Mouse (Mus musculus): ENCODE measurements around the gene Timm50. TPM values are rescaled to one million over a fixed set of nuclear protein-coding genes. Genes with fewer than 3 reads are reported as not detected.

The Timm50 gene
- total RNA-seq, 2 experiments from 2014 or later: 38.2 to 49.3 TPM

DNA sequence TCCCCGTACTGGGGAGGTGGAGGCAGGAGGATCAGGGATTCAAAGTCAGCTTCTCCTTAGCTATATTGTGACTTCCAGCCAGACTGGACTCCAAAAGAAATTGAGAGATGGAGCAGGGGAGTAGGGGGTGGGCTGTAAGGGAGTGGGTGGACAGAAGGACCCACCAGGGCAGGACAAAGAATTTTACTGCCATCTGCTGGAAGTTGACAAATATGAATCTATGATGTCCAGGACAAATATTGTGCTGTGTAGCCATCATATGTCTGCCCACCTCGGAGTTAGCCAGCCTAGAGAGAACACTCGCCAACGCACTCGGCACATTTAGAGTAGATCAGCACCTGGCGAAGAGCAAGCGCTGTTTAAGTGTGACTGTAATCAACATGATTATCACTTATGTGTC lies 36.7 kb upstream of the Timm50 start:
- intact Hi-C loops (cut with DNase I): loop anchor here (5.0 kb wide), 1 partner anchor 71 kb away; the partner anchor contains the start of gene Eid2b
- no peak overlapping the region for H3K4me3 ChIP-seq
- H3K27ac ChIP-seq: no peak overlapping the region
- peak; percentile 14; the same call in 1 of the 2 replicates for TF ChIP-seq CTCF (IDR thresholded peaks at IDR 0.05)
- DNase-seq: no peak

DNA sequence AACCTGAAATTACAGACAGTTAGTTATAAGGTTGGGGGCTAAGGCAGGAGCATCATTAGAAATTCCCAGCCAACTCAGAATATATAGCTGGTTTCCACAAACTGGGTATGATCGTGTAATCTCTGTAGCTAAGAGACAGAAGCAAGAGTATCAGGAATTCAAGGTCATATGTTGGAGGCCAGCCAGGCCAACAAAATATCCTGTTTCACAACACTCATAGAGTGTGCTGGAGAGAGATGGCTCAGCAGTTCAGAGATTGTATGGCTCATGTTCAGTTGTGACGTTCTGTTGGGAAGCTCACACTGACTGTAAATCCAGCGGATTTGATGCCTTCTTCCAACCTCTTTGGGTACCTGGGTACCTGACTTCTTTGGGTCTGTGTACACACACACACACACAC lies 35.9 kb upstream of the Timm50 start:
- 0 out of 2 replicates have a peak overlapping the region, but pooled peaks have one; percentile 35 for H3K27ac ChIP-seq
- DNase-seq: peak; percentile 63
- no peak overlapping the region for H3K4me3 ChIP-seq
- no peak for TF ChIP-seq CTCF (IDR thresholded peaks at IDR 0.05)
- intact Hi-C loops (cut with DNase I): loop anchor here (5.0 kb wide), 1 partner anchor 70 kb away; the partner anchor contains the start of gene Eid2b

DNA sequence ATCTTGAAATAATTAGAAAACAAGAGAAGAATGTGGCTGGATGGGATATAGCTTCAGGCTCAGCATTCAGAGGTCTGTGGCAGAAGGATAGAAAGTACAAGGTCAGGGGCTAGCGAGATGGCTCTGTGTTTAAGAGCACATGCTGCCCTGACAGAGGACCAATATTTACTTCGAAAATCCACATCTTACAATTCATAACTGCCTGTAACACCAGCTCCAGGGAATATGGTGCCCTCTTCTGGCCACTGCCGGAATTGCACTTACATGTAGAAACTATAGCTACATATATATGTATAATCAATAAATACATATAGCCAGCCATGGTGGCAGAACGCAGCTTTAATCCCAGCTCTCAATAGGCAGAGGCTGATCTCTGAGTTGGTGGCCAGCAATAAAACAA lies 32.8 kb upstream of the Timm50 start:
- intact Hi-C loops (cut with DNase I): loop anchor here (5.0 kb wide), 1 partner anchor 67 kb away; the partner anchor contains the start of gene Eid2b
- H3K4me3 ChIP-seq: no peak overlapping the region
- H3K27ac ChIP-seq: no peak overlapping the region
- TF ChIP-seq CTCF (IDR thresholded peaks at IDR 0.05): peak; percentile 76
- peak; percentile 55 for DNase-seq

DNA sequence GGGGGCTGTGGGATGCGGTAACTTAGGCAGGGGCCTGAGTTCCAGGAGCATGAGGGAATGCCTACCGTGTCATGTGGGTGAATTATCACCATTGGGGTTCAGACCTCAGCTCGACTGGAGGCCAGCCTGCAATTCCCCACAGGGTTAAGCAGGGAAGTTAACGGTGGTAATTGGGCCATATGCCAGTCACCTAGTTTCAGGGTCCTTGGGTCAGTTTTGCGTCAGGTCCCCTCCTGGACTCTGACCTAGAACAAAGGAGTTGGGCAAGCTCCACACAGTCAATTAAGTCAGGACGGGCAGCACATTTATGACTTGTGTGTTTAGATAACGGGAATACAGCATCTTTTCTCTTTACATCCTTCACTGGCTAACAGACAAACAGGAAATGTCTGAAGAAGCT lies 29.5 kb upstream of the Timm50 start:
- Histone ChIP-seq H3K27ac (no peak overlapping the region), H3K4me3 (no peak overlapping the region)
- intact Hi-C loops (cut with DNase I): no loop called here
- DNase-seq: no peak
- no peak for TF ChIP-seq CTCF (IDR thresholded peaks at IDR 0.05)

DNA sequence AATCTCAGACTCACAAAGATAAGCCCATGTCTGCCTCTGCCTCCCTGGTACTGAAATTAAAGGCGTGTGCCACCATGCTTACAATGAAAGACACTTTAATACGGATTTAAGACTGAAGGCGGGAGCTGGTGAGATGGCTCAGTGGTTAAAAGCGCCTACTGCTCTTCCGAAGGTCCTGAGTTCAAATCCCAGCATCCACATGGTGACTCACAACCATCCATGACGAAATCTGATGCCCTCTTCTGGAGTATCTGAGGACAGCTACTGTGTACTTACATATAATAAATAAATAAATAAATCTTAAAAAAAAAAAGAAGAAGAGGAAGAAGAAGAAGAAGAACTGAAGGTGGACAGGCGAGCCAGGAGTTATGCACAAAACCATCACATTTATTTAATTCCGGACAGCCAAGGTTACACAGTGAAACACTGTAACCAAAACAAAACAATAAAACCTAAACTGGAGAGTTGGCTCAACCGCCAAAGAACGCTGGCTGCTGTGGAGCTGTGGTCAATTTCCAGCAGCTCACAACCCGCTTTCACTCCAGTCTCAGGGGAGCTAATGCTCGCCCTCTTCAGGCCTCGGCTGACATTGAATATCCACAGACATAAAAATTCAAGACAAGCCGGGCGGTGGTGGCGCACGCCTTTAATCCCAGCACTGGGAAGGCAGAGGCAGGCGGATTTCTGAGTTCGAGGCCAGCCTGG lies 27.5 kb upstream of the Timm50 start:
- intact Hi-C loops (cut with DNase I): loop anchor here (5.0 kb wide), 1 partner anchor 162 kb away; the partner anchor contains the start of gene Dyrk1b
- TF ChIP-seq CTCF (IDR thresholded peaks at IDR 0.05): peak; percentile 52
- peak overlapping the region; percentile 77 for H3K4me3 ChIP-seq
- peak; percentile 78 for DNase-seq
- peak overlapping the region; percentile 96 for H3K27ac ChIP-seq

DNA sequence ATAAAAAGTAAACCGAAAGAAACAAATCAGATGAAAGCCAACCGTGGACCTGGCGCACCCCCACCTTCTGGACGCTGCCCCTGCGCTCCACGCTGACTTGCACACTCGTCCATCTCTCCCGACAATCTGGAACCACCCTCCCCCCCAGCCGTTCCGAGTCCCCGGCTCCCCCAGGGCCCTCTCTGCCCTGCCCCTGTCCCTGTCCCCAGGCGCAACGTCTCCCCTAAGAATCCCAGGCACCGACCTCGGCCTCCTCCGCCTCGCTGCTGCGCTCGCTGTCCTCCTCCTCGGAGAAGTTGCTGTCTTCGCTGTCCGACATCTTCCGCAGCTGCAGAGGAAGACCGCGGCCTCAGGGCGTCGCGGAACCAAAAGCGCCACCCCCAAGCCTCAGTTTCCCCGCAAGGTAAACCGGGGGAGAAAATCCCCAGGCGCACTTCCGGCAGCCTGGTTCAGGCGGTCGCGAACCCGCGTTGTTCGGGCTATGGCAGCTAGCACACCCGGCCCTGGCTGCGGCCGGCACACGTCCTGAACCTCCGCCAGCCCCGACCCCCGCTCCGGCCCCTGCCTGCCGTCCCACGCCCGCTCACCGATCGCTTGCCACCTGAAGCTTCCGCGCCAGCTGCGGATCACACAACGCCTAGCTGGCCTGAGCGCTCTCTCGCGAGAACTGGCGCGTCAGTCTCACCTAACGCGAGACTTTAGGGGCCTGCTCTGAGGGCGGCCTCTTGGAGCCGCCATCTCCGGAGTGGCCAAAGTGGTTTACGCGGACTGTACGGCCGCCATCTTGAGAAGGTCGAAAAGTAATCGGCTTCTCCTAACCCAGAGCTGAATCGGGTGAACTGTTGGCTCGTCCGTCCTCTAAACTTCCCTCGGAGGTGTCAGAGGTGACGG lies 26.5 kb upstream of the Timm50 start, which contains the start of gene Supt5:
Supt5 (minus strand) TSS at position 639 of the 891 bp plus-strand sequence.
- no peak for TF ChIP-seq CTCF (IDR thresholded peaks at IDR 0.05)
- peak within 1 kb of the TSS; percentile 96 for H3K27ac ChIP-seq
- H3K4me3 ChIP-seq: peak within 1 kb of the TSS; percentile 77
- intact Hi-C loops (cut with DNase I): loop anchor here (5.0 kb wide), 1 partner anchor 161 kb away; the partner anchor contains the start of gene Dyrk1b
- DNase-seq: peak; percentile 99

DNA sequence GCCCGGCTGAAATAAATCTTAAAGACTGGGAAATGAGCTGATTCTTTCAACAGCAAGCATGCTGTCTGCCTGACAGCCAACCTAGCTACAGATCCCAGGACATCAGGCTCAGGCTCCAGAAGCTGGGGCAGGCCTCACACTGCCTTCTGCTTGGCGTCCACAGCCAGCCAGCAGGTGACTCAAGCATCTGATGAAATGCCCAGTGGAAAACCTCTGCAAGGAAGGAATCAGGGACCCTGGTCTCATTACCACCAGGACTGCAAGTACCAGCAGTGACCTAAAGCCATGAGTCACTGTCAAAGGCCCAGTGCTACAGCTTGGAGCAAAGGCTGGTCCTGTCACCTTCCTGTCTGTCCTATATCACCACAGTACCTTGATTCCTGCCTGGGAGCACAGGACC lies 23.6 kb upstream of the Timm50 start:
- DNase-seq: no peak
- Histone ChIP-seq H3K4me3 (no peak overlapping the region), H3K27ac (peak overlapping the region; percentile 31; the same call in 1 of the 2 replicates)
- no peak for TF ChIP-seq CTCF (IDR thresholded peaks at IDR 0.05)
- intact Hi-C loops (cut with DNase I): loop anchor here (5.0 kb wide), 1 partner anchor 158 kb away; the partner anchor contains the start of gene Dyrk1b

DNA sequence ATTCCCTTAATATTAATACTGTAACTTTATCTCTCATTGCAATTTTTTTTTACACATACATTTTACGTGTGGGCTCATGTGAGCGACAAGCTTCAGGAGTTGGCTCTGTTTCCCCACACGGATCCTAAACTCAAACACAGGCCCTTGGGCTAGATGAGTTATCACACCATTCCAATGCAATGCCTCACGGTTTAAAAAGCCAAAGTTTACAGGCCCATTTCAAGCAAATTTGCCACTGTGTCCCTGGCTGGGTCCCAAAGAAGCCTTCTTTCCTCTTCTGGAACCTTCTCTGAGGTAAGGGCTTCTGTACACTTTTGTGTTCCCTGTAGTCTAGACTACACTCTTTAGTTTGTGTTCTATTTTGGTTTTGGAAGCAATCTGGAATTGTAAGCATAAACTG lies 22.7 kb upstream of the Timm50 start:
- no peak for DNase-seq
- no peak overlapping the region for H3K4me3 ChIP-seq
- intact Hi-C loops (cut with DNase I): no loop called here
- H3K27ac ChIP-seq: peak overlapping the region; percentile 51
- no peak for TF ChIP-seq CTCF (IDR thresholded peaks at IDR 0.05)

DNA sequence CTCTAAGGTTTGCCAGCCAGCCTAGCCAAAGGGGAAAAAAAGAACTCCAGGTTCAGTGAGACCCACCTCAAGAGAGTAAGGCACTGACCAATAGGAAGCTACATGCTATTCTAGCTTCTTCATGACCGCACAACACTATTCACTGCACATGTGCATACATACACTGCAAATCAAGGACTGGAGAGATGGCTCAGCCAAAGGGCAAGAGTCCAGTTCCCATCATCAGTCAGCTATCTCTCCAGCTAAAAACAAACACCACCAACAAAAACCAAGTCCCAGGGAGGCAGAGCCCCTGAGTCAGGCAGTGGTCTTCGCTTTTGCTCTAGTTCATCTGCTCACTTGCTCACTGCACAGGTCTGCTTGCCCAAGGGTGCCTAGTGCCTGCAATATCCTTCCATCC lies 16.4 kb upstream of the Timm50 start:
- DNase-seq: no peak
- Histone ChIP-seq H3K27ac (no peak overlapping the region), H3K4me3 (no peak overlapping the region)
- intact Hi-C loops (cut with DNase I): no loop called here
- no peak for TF ChIP-seq CTCF (IDR thresholded peaks at IDR 0.05)

DNA sequence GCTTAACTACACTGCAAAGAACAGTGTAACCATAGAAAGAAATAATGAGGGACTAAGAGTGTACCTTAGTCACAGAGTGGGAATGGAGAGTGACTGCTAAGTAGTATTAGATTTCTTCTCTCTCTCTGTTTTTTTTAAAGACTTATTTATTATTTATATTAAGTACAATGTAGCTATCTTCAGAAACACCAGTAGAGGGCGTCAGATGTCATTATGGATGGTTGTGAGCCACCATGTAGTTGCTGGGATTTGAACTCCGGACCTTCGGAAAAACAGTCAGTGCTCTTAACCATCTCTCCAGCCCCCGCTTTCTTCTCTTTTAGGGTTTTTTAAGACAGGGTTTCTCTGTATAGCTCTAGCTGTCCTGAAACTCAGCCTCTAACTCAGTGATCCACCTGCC lies 14.6 kb upstream of the Timm50 start:
- Histone ChIP-seq H3K27ac (no peak overlapping the region), H3K4me3 (no peak overlapping the region)
- intact Hi-C loops (cut with DNase I): no loop called here
- DNase-seq: no peak
- peak; percentile 38 for TF ChIP-seq CTCF (IDR thresholded peaks at IDR 0.05)

DNA sequence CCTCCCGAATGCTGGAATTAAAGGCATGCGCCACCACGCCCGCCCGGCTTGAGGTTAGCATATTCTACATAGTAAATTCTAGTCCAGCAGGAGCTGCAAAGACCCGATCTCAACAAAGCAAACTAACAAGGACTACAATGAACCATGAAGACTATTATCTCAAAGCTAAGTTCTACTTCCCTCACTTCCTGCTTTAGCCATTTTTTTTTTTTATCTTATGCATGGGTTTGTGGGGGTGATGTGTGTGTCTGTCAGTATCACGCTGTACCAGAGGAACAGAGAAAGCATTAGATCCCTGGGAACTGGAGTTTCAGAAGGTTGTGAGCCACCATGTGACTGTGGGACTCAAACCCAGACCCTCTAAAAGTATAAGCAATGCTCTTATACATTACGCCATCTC lies 13.4 kb upstream of the Timm50 start:
- H3K27ac ChIP-seq: no peak overlapping the region
- TF ChIP-seq CTCF (IDR thresholded peaks at IDR 0.05): no peak
- no peak for DNase-seq
- intact Hi-C loops (cut with DNase I): no loop called here
- H3K4me3 ChIP-seq: no peak overlapping the region

DNA sequence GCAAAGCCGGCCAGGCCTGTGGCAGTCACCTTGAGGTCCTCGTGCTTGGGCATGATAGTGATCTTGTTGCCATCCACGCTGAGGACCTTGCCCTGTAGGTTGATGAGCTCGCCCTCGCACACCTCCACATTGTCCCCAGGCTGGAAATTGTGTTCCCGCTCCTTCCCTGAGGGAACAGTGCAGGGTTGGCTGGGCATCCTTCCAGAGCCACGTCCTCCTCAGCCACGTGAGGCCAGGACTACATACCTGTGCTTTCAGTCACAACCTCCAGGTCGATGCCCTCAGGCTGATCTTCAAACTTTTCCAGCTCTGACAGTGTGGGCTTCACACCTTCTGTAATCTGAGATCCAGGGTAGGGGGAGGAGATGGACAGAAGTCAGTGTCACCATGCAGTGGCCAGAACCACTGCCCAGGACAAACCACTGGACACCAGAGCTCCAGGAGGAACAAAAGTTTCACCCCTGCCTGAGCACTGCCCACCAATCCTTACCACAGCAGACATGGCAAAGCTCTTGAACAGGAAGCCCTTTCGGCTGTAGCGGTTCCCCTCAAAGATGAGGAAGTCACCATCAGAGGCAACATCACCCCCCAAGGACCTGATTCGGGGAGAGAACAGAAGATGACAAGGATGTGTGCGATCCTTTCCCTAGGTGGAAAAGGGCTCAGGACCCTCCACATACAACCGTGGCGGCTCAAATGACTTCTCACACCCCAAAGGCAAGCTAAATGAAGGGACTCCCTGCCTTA lies 10.3 kb upstream of the Timm50 start:
- TF ChIP-seq CTCF (IDR thresholded peaks at IDR 0.05): no peak
- intact Hi-C loops (cut with DNase I): no loop called here
- DNase-seq: no peak
- H3K4me3 ChIP-seq: no peak overlapping the region
- H3K27ac ChIP-seq: no peak overlapping the region
